In genomic region chr15:83463369-83464082, GRCm38 (mm10) we compare ENCODE assay signal across 8 mouse cellular contexts. TPM values are rescaled to one million over a fixed set of nuclear protein-coding genes. Genes with fewer than 3 reads are reported as not detected.
DNase-seq lines count a peak whose midpoint lies in the region; ATAC-seq and TF ChIP-seq lines count a peak whose summit lies in the region.

No protein-coding gene starts in this region.

- peak overlapping the region; percentile 73 for H3K9ac ChIP-seq in hindbrain, embryonic 11.5 days (ENCODE audit: low read depth, low read length)

- no peaks in the 10 kb centered on the region for H3K9me3 ChIP-seq in hindbrain, embryonic 11.5 days (ENCODE audit: control insufficient read depth, low read length)

- H3K27me3 ChIP-seq in spleen, adult 2 months (ENCODE audit: control insufficient read depth, insufficient read depth, low read length), result no peaks in the 10 kb centered on the region
- H3K27me3 ChIP-seq in hindbrain, embryonic 11.5 days (ENCODE audit: control insufficient read depth, insufficient read depth, low read length), result no peaks in the 10 kb centered on the region

- peaks cover 3% of the 10 kb centered on the region; the same call in 1 of the 2 replicates for H3K4me1 ChIP-seq in spleen, adult 2 months (ENCODE audit: control insufficient read depth, insufficient read depth, insufficient read length)
- peaks cover 3% of the 10 kb centered on the region; the same call in 1 of the 2 replicates for H3K4me1 ChIP-seq in cortical plate, adult 2 months (ENCODE audit: control insufficient read depth, insufficient read depth, low read length)
- H3K4me1 ChIP-seq in hindbrain, embryonic 11.5 days (replicated peaks; ENCODE audit: control insufficient read depth, insufficient read depth, low read length), result peaks cover 4% of the 10 kb centered on the region; the same call in 1 of the 2 replicates

- H3K4me3 ChIP-seq in spleen, adult 2 months (ENCODE audit: extremely low read depth, insufficient read depth, insufficient read length), result peak overlapping the region; percentile 80
- peak overlapping the region; percentile 61 for H3K4me3 ChIP-seq in cortical plate, adult 2 months (ENCODE audit: insufficient read depth, low read length)
- H3K4me3 ChIP-seq in hindbrain, embryonic 11.5 days (ENCODE audit: low read depth, low read length), result peak overlapping the region; percentile 81
- peak overlapping the region; percentile 89 for H3K4me3 ChIP-seq in macrophage (ENCODE audit: inconsistent target)

- peak overlapping the region; percentile 78 for H3K4me2 ChIP-seq in hindbrain, embryonic 11.5 days (replicated peaks; ENCODE audit: low read depth, low read length)

- no peaks in the 10 kb centered on the region for H3K36me3 ChIP-seq in spleen, adult 2 months (ENCODE audit: control insufficient read depth, insufficient read depth, low read length)
- no peaks in the 10 kb centered on the region for H3K36me3 ChIP-seq in hindbrain, embryonic 11.5 days (ENCODE audit: control insufficient read depth, insufficient read depth, low read length)
- H3K36me3 ChIP-seq in macrophage (ENCODE audit: inconsistent target), result no peaks in the 10 kb centered on the region

- peak overlapping the region; percentile 83 for H3K27ac ChIP-seq in spleen, adult 2 months (ENCODE audit: insufficient read depth, low read length)
- H3K27ac ChIP-seq in cortical plate, adult 2 months (ENCODE audit: insufficient read depth, low read length), result no peak overlapping the region
- 0 out of 2 replicates have a peak overlapping the region, but pooled peaks have one; percentile 39 for H3K27ac ChIP-seq in hindbrain, embryonic 11.5 days (ENCODE audit: low read depth, low read length)
- H3K27ac ChIP-seq in macrophage, result peak overlapping the region; percentile 57

- DNase-seq in spleen, adult 2 months (ENCODE audit: low read depth in 1 of 2, low spot score in 2 of 2), result no peak
- DNase-seq in spleen, postnatal 14 days (ENCODE audit: low spot score in 2 of 2), result no peak
- peak; percentile 23 for DNase-seq in hindbrain, embryonic 11.5 days (ENCODE audit: low spot score)
- DNase-seq in layer of hippocampus, adult 8-10 months (ENCODE audit: low spot score in 2 of 2), result no peak
- DNase-seq in urinary bladder, postnatal 25 days (ENCODE audit: low spot score), result no peak
- no peak for DNase-seq in adrenal gland, adult 18-20 months (ENCODE audit: low spot score in 2 of 2)

- TF ChIP-seq POLR2A in spleen, adult 2 months (IDR thresholded peaks at IDR 0.05; ENCODE audit: low read depth, low read length), result no peak
- TF ChIP-seq POLR2A in cortical plate, adult 2 months (IDR thresholded peaks at IDR 0.05; ENCODE audit: extremely low read depth, insufficient read depth, low read length), result no peak

- H3K79me2 ChIP-seq in macrophage (ENCODE audit: inconsistent target), result peaks cover 55% of the 10 kb centered on the region

- no peak for TF ChIP-seq CTCF in spleen, adult 2 months (IDR thresholded peaks at IDR 0.05; ENCODE audit: extremely low read depth, insufficient read depth, insufficient read length, insufficient replicate concordance)
- TF ChIP-seq CTCF in cortical plate, adult 2 months (IDR thresholded peaks at IDR 0.05; ENCODE audit: extremely low read depth, insufficient read depth, low read length), result no peak

- ATAC-seq in hindbrain, embryonic 11.5 days (ENCODE audit: low FRiP score), result 0 out of 2 replicates have a peak, but pooled peaks have one; percentile 1

- WGBS in spleen, adult 2 months, result 28% methylated on average over 17 of the region's 17 CpGs
- 10% methylated on average over 17 of the region's 17 CpGs for WGBS in hindbrain, embryonic 11.5 days
- WGBS in macrophage (ENCODE audit: missing documents), result 22% methylated on average over 17 of the region's 17 CpGs

RNA-seq across cellular contexts. Expression of gene Pacsin2, which starts 0.9 kb away (rescaled TPM):
- 27.4 and 27.6 TPM in 2 replicates for polyA plus RNA-seq in spleen, adult 2 months (2012; rRNA removed)
- 84.4 and 87.8 TPM in 2 replicates for polyA plus RNA-seq in cortical plate, adult 2 months (2012; rRNA removed)
- 40.9 and 43.2 TPM in 2 replicates for polyA plus RNA-seq in hindbrain, embryonic 11.5 days (2014; fragmentation: Nextera tagmentation; extraction: Ambion mirVana)
- 100 to 1,000 TPM in 3 of 26 experiments, 10 to 100 TPM in 23; 41.6 to 120 (median 81.4) TPM for total RNA-seq in macrophage (2018; cell fraction: chromatin; rRNA removed)
- total RNA-seq in macrophage (2018; cell fraction: cytosol; rRNA removed), result 100 to 1,000 TPM in 1 of 26 experiments, 10 to 100 TPM in 25; 51.3 to 103 (median 81.1) TPM
- 100 to 1,000 TPM in 2 of 26 experiments, 10 to 100 TPM in 24; 60.5 to 159 (median 76.3) TPM for total RNA-seq in macrophage (2018; cell fraction: nucleus; rRNA removed)
- 58.4 to 158 TPM (median 89.0 TPM) in 3 replicates for polyA plus RNA-seq in macrophage (2018)
- 100 to 1,000 TPM in 3 of 4 experiments, 10 to 100 TPM in 1; 95.2 to 112 (median 106) TPM for total RNA-seq in layer of hippocampus, adult 8-10 months (2022)
- 10 to 100 TPM; 88.9 to 94.8 TPM for total RNA-seq in adrenal gland, adult 18-20 months (2021)

RNA-seq across cellular contexts. Expression of gene Ttll1, which starts 47.2 kb away (rescaled TPM):
- polyA plus RNA-seq in spleen, adult 2 months (2012; rRNA removed), result 4.4 TPM in 2 replicates
- 48.5 and 50.1 TPM in 2 replicates for polyA plus RNA-seq in cortical plate, adult 2 months (2012; rRNA removed)
- polyA plus RNA-seq in hindbrain, embryonic 11.5 days (2014; fragmentation: Nextera tagmentation; extraction: Ambion mirVana), result 37.0 and 38.9 TPM in 2 replicates
- 1 to 10 TPM; 1.2 to 8.2 (median 3.6) TPM for total RNA-seq in macrophage (2018; cell fraction: chromatin; rRNA removed)
- total RNA-seq in macrophage (2018; cell fraction: cytosol; rRNA removed), result 10 to 100 TPM in 2 of 26 experiments, 1 to 10 TPM in 24; 5.9 to 10.7 (median 8.0) TPM
- total RNA-seq in macrophage (2018; cell fraction: nucleus; rRNA removed), result 10 to 100 TPM in 1 of 26 experiments, 1 to 10 TPM in 25; 1.8 to 10.6 (median 3.4) TPM
- 8.8 to 12.7 TPM (median 12.1 TPM) in 3 replicates for polyA plus RNA-seq in macrophage (2018)
- 10 to 100 TPM; 32.0 to 40.0 (median 36.2) TPM for total RNA-seq in layer of hippocampus, adult 8-10 months (2022)
- 1 to 10 TPM; 6.9 to 8.8 TPM for total RNA-seq in adrenal gland, adult 18-20 months (2021)
